Mouse (Mus musculus) CH12F3 (cell line): ENCODE measurements around the gene Cep112.

Experiments used
- in situ Hi-C: fragments of 300-500 bp; cut with MboI; formaldehyde crosslinking; loops from 2 replicates; pipeline ENCODE4 v1.14.3; 2020; ENCODE audit warnings: low sequenced_read_pairs

The Cep112 gene

DNA sequence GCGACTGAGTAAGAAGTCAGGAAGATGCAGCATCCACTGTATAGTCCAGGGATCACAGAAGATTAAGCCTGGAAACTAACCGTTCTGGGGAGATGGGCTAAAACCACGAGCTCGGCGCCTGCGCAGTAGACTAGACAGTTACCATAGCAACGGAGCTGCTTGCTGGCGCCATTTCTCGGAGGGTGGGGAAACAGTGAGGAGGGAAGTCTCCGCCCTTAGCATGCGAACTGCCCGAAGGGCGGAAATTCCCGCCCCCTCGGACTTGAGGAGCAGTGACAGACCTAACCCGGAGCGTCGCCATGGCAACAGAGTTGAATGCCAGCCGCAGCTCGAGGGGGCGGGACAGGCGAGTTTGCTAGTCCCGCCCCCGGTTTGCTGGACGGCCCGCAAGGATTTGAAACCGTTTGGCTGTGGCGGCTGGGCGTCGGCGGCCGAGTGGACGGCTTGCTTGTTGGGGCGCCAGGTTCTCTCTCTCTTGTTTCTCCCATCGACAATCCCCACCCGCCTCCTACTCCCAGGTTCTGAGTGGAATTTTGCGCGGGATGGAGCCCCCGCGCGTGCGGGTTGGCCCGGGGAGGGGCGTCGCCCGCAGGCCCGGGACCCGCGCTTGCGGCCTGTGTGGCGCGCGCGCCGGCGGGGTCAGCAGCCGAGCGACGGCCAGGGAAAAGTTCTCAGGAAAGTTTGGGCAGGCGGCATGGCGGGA, at the start of gene Cep112:
Gene Cep112 (plus strand): TSS at position 304 of the 703 bp plus-strand sequence.
- in situ Hi-C loops: loop anchor here (10.0 kb wide), 1 partner anchor 560 kb away; no protein-coding TSS in a partner anchor

DNA sequence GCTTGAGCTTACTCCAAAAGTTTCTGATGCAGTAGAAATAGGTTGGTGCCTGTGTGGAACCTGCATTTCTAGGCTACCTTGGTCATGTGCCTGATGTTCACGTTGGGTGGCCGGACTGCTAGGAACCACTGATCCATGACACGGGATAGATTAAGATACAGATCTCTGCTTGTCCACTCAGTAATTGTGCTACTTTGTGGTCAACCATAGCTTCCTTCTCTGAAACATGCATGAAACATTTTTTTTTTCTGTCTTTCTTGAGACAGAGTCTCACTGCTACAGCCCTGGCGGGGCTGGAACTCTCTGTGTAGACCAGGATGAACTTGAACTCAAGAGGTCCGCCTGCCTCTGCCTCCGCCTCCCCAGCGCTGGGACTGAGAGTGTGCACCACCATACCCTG, 48.2 kb upstream of the Cep112 start:
- in situ Hi-C loops: loop anchor here (10.0 to 25.0 kb wide), 2 partner anchors 240 to 362 kb away; no protein-coding TSS in a partner anchor

DNA sequence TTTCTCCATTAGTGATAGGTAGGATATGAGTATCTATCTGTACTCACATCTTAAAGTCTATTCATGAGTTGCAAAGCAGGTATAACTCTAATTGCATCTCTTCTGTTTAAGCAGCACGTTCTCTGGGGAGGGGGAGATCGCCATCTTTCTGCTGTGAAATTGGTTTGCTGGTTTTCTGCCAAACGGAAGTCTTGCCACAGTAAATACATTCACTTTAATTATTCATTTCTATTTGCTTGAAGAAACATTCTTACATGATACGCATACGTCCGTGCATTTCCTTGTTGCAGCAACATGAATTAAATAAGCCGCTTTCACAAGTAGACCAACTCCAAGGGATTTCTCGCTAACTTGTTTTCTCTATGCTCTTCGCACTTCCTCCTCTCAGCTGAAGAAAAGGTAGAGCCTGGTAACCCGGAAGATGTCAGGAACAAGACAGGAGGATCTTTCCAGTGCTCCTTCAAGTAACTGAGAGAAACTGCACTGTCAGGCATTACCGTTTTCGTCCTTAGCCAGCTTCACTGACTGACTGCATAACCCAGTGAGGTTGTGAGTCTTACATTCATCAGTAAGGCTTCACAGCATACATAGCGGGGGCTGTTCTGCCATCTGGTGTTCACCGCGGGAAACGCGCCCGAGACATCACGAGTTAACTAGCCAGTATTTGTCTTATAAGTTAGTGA, 47.2 kb upstream of the Cep112 start:
- in situ Hi-C loops: loop anchor here (10.0 to 25.0 kb wide), 2 partner anchors 241 to 363 kb away; no protein-coding TSS in a partner anchor

DNA sequence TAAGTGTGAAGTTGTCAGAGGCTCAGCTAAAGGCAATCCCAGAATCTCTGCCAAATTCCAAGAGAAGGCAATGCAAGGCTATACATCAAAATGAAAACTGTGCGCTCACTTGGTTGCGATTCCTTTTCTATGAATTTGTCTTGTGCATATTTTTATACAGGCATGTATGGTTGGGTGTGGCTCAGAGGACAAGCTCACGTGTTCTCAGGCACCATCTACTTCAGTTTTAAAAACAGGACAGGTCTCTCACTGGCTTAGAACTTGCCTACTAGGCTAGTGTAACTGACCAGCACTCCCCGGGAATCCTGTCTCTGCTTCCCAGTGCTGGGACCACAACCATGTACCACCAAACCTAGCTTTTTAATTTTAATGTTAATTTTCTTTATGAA, 46.6 kb upstream of the Cep112 start:
- in situ Hi-C loops: loop anchor here (10.0 to 25.0 kb wide), 2 partner anchors 241 to 364 kb away; no protein-coding TSS in a partner anchor

DNA sequence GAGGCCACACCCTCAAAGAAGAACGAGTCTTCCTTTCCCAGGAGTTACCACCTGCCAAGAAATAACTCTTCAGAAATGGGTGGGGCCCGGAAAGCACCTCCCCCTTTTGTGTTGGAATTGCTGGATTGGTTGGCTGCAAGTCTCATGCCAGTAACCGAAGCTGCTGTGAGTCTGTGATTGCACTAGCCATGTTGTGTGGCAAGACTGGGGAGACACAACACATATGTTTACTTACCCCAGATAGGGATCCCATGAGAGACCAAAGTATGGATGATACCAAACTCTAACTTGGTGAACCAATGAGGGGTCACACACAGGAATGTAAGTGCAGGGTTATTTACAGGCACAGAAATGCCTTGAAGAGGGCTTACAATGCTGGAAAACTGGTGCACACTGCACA, 42.3 kb upstream of the Cep112 start:
- in situ Hi-C loops: loop anchor here (25.0 kb wide), 1 partner anchor 245 kb away; no protein-coding TSS in a partner anchor

DNA sequence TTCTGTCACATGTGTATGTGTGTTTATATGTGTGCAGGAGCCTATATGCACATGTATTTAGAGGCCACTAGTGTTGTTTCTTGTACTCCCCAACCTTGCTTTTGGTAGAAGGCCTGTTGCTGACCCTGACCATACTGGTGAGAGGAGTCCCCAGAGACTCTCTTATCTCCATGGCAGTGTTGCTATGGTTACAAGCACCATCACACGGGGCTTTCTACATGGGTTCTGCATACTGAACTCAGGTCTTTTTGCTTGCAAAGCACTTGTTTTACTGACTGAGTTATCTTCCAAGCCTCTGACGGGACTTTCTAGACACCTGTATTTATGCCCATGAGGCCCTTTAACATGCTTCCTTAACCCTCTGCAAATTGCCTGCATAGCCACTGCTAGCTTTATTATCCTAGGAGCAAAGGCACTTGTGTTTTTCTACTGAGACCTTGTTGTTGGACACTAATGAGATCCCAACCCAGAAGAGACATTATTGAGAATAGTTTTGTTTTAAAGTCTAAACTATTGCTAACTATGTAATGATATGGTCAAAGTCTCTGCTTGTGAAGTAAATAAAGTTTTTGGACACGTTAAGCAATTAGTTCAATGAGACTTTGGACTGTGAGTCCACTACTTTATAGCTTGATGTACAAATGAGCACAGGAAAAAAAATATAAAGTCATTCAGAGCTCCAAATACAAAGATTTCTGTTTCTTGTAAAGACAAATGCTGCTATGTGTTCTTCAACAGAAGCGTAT, 39.9 kb upstream of the Cep112 start:
- in situ Hi-C loops: loop anchor here (25.0 kb wide), 1 partner anchor 248 kb away; no protein-coding TSS in a partner anchor

DNA sequence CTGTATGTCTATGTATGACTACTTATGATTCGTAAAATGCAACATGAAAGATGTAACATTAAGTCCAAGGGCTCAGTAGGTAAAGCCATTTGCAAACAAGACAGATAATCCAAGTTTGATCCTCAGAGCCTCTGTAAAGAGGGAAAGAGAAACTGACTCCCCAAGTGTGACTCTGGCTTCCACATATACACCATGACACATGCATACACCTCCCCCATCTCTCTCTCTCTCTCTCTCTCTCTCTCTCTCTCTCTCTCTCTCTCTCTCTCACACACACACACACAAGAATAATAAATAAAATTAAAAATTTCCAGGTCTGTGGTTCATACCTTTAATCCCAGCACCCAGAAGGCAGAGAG, 39.3 kb upstream of the Cep112 start:
- in situ Hi-C loops: loop anchor here (25.0 kb wide), 1 partner anchor 248 kb away; no protein-coding TSS in a partner anchor

DNA sequence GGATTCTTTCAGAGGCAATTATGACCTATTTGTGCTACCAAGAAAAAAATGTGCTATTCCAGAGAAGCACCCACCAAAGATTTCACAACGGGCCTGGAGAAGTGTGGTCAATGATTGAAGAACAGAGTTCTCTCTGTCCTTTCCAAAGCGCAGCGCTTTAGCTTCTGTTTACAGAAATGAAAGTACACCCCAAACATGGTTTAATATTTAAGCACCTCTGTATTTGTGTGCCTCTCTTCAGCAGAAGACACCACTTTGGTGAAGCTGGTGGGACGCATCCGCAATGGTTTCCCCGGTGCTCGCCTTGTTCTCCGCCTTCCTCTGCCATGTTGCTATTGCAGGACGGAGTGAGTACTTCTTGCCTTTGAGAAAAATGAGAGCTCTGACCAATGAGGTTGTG, 29.9 kb upstream of the Cep112 start:
- in situ Hi-C loops: loop anchor here (25.0 kb wide), 1 partner anchor 258 kb away; no protein-coding TSS in a partner anchor

DNA sequence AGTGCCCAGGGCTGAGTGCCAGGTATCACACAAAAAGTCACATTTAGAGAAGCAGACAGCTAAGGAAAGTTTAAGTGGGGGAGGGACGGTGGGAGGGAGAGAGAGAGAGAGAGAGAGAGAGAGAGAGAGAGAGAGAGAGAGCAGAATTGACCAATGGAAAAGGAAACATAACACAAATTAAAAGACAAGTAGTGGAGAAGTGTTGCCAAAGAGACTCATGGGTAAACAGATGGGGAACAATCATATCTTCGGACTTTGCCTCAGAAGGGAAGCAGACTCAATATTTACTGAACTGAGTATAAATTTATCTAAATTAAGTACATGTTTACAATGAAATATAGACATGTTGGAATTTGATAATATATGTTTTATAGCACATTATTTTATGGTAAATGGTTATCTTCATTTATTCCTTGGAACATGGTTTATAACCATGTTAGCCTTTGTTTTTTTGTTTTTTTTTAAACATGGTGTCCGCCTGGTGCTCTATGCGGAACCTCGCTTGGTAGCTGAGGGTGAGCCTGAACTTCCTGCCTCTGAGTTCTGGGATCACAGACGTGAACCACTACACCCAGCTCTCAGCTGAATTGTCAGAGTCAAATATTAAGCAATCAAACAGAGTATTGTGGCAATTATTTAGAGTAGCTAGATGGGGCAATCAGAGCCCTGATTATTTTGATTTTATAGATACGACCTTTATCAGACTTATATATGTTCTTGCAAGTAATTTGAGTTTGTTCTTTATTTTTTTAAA, 28.7 kb upstream of the Cep112 start:
- in situ Hi-C loops: loop anchor here (25.0 kb wide), 1 partner anchor 259 kb away; no protein-coding TSS in a partner anchor

DNA sequence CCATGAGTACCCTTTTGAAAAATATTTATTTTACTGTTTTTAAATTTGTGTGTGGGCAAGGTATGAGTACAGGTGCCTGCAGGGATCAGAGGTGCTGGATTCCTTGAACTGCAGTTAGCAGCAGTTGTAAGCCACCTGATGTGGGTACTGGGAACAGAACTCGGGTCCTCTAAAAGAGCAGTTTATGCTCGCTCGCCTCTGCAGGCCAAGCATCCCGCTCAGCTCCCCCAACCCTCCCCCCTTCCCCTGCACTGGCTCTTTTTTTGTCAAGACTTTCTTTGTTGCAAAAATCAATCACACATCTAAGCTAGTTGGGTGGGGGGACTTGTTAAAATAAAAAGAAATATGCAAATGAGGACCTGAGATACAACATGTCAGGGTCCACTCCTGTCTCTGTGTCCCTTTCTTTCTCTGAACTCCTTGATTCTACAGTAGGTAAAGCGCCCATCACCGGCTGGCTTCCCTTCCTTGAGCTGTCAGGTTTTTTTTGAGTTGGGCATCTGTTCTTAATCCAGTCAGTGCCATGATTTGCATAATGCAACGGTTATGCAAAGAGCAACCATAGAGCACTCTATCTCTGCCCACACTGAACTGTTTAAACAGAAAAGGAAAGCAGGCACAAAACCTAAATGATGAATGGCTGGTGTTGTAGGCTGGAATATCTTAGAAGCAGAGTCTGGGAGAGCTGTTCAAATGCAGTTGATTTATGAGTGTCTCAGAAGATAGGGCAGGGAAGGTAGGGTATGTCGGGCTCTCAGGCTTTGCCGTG, 14.9 kb upstream of the Cep112 start:
- in situ Hi-C loops: loop anchor here (10.0 kb wide), 1 partner anchor 385 kb away; no protein-coding TSS in a partner anchor

DNA sequence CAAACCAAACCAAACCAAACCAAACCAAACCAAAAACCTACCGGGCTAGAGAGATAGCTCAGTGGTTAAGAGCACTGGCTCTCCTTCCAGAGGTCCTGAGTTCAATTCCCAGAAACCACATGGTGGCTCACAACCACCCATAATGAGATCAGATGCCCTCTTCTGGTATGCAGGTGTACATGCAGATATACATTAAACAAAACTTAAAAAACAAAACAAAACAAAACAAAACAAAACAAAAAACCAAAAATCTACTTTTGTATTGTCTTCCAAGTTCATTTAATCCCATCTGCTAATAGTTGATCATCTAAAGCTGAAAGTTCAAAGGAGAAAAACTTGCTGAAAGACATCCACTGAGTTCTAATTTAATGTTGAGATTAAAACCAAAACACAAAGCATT, 8.6 kb upstream of the Cep112 start:
- in situ Hi-C loops: loop anchor here (10.0 kb wide), 1 partner anchor 392 kb away; no protein-coding TSS in a partner anchor

DNA sequence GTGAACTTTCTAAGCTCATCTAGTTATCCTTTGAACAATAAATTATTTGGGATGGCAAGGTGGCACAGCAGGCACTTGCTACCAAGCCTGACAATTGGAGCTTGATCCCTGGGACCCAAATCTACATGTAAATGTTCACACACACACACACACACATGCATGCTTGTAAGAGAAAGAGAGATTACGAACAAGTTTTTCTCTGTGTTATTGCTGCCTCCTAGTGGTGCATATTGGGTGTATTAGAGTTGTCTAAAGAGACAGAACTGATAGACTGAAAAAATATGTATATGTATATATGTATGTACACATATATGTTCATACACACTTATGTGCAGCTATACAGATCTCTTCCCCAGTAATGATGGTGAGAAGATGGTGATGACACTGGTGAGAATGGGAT, 6.5 kb upstream of the Cep112 start:
- in situ Hi-C loops: loop anchor here (10.0 kb wide), 1 partner anchor 394 kb away; no protein-coding TSS in a partner anchor

DNA sequence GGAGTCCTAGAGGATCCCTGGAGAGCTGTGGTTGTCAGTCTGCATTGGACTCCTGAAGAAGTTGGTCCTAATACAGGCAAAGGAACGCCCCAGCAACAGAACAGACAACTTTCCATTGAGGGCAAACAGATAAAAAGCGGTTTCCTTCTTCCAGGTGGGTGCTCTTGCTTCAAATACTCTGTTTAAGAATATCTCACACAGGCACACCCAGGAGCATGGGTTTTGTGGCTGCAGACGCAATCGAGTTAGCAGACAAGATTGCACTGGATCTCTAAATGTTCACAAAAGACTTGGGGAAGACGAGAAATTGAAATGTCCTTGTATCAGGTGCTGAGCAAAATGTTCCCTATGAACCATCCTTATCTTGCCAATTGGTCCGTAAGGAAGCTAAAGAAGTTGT, 5.8 kb upstream of the Cep112 start:
- in situ Hi-C loops: loop anchor here (10.0 kb wide), 1 partner anchor 394 kb away; no protein-coding TSS in a partner anchor

DNA sequence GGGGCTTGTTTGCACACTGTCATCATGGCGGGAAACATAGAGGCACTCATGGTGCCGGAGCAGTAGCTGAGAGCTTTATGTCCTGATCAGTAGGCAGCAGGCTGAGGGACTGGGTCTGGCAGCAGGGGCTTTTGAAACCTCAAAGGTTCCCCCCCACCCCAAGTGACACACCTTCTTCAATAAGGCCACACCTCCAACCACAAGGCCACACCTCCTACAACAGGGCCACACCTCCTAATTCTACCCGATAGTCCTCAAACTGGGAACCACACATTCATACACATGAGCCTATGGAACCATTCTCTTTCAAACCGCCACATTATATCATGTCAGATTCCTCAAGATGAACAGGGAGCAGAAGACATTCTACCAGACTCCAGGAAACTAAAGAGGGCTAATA, 4.2 kb upstream of the Cep112 start:
- in situ Hi-C loops: loop anchor here (10.0 kb wide), 1 partner anchor 556 kb away; no protein-coding TSS in a partner anchor

DNA sequence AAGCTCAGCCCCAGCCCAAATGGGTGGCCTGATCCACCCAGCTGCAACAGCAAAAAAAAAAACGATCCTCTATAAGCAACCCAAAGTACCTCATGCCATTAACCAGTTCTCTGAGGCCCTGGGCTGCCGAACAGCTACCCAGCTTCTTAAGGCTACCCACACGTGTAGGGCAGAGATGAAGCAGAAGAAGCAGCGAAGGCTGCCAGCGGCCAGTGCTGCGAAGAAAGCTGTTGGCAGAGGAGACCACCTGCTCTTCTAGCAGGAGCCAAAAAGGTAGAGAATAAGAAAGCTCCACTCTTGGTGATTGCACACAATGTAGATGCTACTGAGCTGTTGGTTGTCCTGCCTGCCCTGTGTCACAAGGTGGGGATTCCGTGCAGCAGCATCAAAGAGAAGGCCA, 1.8 kb upstream of the Cep112 start:
- in situ Hi-C loops: loop anchor here (10.0 kb wide), 1 partner anchor 558 kb away; no protein-coding TSS in a partner anchor

DNA sequence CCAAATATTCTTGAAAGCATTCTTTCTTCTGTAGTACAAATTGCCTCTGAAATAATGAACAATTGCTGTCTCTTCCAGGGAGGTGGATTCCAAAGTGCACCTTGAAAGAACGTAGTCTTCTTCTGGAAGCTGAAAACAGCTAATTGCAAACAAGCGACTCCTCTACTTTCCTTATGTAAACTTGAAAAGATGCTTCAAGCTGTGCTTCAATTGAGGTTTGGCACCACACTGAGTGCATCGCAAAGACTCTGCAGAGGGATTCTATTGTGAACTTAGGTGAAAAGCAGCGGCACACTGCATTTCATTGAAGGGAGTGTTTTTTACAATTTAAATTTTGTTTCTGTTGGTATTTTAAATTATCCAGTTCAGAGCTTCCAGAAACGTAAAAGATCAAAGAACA, 881 bp upstream of the Cep112 start:
- in situ Hi-C loops: loop anchor here (10.0 kb wide), 1 partner anchor 559 kb away; no protein-coding TSS in a partner anchor

DNA sequence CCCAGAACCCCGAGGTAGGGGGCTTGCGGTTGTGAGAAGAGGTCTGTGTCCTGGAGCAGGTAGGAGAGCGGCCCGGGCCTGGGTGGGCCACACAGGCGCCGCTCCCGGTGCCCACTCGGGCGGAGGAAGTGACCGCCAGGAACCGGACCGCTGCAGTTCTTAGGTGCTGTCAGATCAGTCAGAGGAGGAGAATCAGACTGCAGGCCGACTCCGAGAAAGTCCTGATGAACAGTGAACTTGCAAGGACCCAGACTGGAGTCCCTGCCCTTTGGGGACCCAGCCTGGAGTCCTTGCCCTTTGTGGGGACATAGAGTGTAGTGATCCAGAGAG, 565 bp downstream of the Cep112 start:
- in situ Hi-C loops: loop anchor here (10.0 kb wide), 1 partner anchor 561 kb away; no protein-coding TSS in a partner anchor

DNA sequence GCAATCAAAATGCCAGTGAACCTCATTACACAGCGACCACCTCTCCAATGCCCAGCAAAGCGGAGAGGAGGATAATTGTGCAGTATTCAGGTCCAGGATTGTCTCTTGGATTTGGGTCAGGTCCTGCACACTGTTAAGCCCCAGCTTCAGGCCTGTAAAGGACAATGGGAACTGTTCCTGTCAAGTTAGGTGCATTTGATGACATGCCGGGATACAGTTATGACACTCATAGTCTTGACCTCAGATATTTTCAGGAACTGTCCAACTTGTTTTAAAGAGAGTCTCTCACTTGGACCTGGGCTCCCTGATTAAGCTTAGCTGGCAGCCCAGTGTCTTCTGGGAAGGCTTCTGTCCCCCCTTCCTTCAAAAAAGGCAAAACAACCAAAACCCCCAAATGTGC, 1.1 kb downstream of the Cep112 start:
- in situ Hi-C loops: loop anchor here (10.0 kb wide), 1 partner anchor 561 kb away; no protein-coding TSS in a partner anchor

DNA sequence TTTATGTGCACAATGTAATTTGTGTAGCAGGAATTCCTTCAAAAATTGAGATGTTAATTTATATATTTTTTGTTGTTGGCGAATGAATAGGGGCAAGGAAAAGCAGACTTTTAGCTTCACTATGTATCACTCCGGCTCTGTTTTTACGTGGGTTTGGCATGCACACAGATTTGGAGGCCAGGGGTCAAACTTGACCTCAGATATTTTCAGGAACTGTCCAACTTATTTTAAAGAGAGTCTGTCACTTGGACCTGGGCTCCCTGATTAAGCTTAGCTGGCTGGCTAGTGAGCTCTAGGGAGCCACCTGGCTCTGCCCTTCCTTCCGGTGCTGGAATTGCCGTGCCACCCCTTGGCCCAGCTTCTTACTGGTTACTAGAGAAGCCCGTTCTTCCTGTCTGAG, 2.2 kb downstream of the Cep112 start:
- in situ Hi-C loops: loop anchor here (10.0 kb wide), 1 partner anchor 562 kb away; no protein-coding TSS in a partner anchor
